Mouse (Mus musculus) megakaryocyte, embryonic 14.5 days (primary cell): ENCODE data around the gene Cnih3.

Source experiments
- FLI1 ChIP-seq: IDR thresholded peaks from 2 replicates; pipeline ENCODE4 v1.6.1; 2012; ENCODE audit warnings: low read length, inconsistent platforms, mixed read lengths
- GATA1 ChIP-seq: IDR thresholded peaks from 3 replicates; pipeline ENCODE4 v1.6.1; 2012; ENCODE audit warnings: mixed read lengths, low read length, inconsistent platforms, borderline replicate concordance

DNA sequence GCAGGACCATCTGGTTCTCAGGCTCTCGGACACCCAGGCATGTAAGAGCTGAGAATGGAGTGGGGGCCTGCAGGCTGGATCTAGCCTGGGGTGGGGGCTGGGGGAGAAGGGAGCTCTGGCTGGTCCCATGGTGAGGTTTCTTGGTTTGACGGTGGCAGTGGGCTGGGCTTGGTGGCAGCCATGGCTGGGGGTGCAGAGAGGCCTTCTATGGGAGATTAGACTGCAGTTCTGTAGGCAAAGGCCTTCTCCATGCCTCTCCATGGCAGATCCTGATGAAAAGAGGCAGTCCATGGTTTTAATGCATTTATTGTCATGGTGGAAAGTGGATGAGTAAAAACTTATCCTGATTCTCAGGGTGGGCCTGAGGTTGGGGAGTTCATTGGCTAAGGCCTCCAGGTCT is 151.0 kb downstream of the Cnih3 start:
- TF ChIP-seq GATA1: no peak
- no peak for TF ChIP-seq FLI1
